Mouse (Mus musculus) cerebellum, adult 9-10 months (tissue): ENCODE measurements around the gene Dock8.
A peak's percentile ranks its signal among the peaks of the same experiment; 100 is the strongest.

Experiments used
- DNase-seq: peaks from one replicate; pipeline ENCODE4 v3.0.0; 2022

Gene Dock8

GRCm38 (mm10) chr19:25066229-25066628 lies 66.9 kb downstream of the Dock8 start:
- no peak for DNase-seq

GRCm38 (mm10) chr19:25068518-25068917 lies 69.2 kb downstream of the Dock8 start:
- DNase-seq = no peak

- no peak for DNase-seq
Measured at GRCm38 (mm10) chr19:25072521-25072920, 73.2 kb downstream of the Dock8 start.

GRCm38 (mm10) chr19:25074741-25075140 lies 75.4 kb downstream of the Dock8 start:
- DNase-seq = no peak

GRCm38 (mm10) chr19:25077636-25078035 lies 78.3 kb downstream of the Dock8 start:
- no peak for DNase-seq

GRCm38 (mm10) chr19:25078130-25078529 lies 78.8 kb downstream of the Dock8 start:
- DNase-seq = no peak

GRCm38 (mm10) chr19:25080166-25080565 lies 80.8 kb downstream of the Dock8 start:
- DNase-seq = no peak

GRCm38 (mm10) chr19:25082839-25083238 lies 83.5 kb downstream of the Dock8 start:
- no peak for DNase-seq

GRCm38 (mm10) chr19:25087181-25087580 lies 87.8 kb downstream of the Dock8 start:
- DNase-seq = no peak

GRCm38 (mm10) chr19:25089746-25090145 lies 90.4 kb downstream of the Dock8 start:
- DNase-seq = no peak

GRCm38 (mm10) chr19:25095135-25095534 lies 95.8 kb downstream of the Dock8 start:
- DNase-seq = no peak

- DNase-seq = no peak
Measured at GRCm38 (mm10) chr19:25096316-25096715, 97.0 kb downstream of the Dock8 start.

GRCm38 (mm10) chr19:25096986-25097385 lies 97.7 kb downstream of the Dock8 start:
- no peak for DNase-seq

GRCm38 (mm10) chr19:25097506-25097905 lies 98.2 kb downstream of the Dock8 start:
- no peak for DNase-seq

GRCm38 (mm10) chr19:25097951-25098350 lies 98.6 kb downstream of the Dock8 start:
- DNase-seq = no peak

- DNase-seq = no peak
Measured at GRCm38 (mm10) chr19:25098941-25099340, 99.6 kb downstream of the Dock8 start.

- no peak for DNase-seq
Measured at GRCm38 (mm10) chr19:25105682-25106081, 106.3 kb downstream of the Dock8 start.

- DNase-seq = no peak
Measured at GRCm38 (mm10) chr19:25106315-25106714, 107.0 kb downstream of the Dock8 start.

- DNase-seq = no peak
Measured at GRCm38 (mm10) chr19:25107417-25107816, 108.1 kb downstream of the Dock8 start.

GRCm38 (mm10) chr19:25111591-25112233 lies 112.4 kb downstream of the Dock8 start:
- no peak for DNase-seq

- DNase-seq = no peak
Measured at GRCm38 (mm10) chr19:25116981-25117380, 117.6 kb downstream of the Dock8 start.

GRCm38 (mm10) chr19:25122417-25122816 lies 123.1 kb downstream of the Dock8 start:
- no peak for DNase-seq

- no peak for DNase-seq
Measured at GRCm38 (mm10) chr19:25123031-25123430, 123.7 kb downstream of the Dock8 start.

- no peak for DNase-seq
Measured at GRCm38 (mm10) chr19:25123461-25123860, 124.1 kb downstream of the Dock8 start.

- peak; percentile 12 for DNase-seq
Measured at GRCm38 (mm10) chr19:25132322-25132721, 133.0 kb downstream of the Dock8 start.
